Mouse (Mus musculus) ES-Bruce4 (cell line): ENCODE measurements at regions not wholly inside any gene's neighbourhood (a gene's known extent, or its start where the extent isn't known, plus 50 kb on each side); places are given as distances from the start of the nearest gene placed in this dataset.

ENCODE experiments used
- CTCF ChIP-seq: IDR thresholded peaks from one replicate; pipeline ENCODE4 v1.8.1; 2011; ENCODE audit warnings: low read depth, low read length
- POLR2A ChIP-seq: IDR thresholded peaks from one replicate; pipeline ENCODE4 v1.8.1; 2011; ENCODE audit warnings: low read length; ENCODE audit not compliant: insufficient read depth

- no peak for TF ChIP-seq CTCF
- TF ChIP-seq POLR2A, result no peak
Measured at GRCm38 (mm10) chr10:117992317-117992716, 146.5 kb upstream of the Rap1b start.
